Mouse (Mus musculus): ENCODE measurements around the gene Fto.

DNA sequence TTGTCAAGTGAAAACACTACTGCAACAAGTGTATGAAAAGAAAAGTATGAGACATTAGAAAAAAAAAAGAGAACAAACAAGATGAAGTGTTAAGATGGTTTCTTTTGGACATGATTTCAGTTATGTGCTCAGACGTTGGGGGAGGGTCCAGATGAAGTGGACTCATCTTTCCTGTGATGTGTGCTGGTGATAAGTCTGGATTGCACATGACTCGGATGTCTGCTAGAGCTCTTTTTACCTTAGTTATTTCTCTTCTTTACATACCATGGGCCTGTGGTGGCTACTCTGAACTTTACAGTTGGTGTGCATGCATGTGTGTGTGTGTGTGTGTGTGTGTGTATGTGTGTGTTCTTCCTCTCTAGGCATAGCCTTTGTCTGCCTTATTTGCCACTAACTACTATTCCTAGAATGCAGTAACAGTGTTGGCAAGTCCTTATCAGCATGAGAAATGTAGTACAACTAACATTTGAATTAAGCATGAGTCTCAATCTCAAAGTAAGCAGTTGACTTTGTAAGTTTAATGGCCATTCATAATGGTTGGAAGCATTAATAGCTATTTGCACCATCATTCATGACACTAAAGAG lies 43.9 kb upstream of the Fto start:
- TF ChIP-seq CTCF (conservative IDR thresholded peaks at IDR 0.05; ENCODE audit: insufficient read depth, insufficient read length, low read depth, low read length) (no peak), POLR2A (IDR thresholded peaks at IDR 0.05; ENCODE audit: low read depth, low read length) (no peak)
